Mouse (Mus musculus) MEL (cell line): Measurements from ENCODE around the gene Gpr161. TPM values are rescaled to one million over a fixed set of nuclear protein-coding genes. Genes with fewer than 3 reads are reported as not detected.

Experiments used
- DNase-seq: peaks from one replicate; pipeline ENCODE4 v3.0.0; 2011; ENCODE audit warnings: low read depth, low spot score
- H3K27ac ChIP-seq: 2 replicates; pipeline ENCODE4 v1.5.1; 2012; ENCODE audit warnings: low read depth, mild to moderate bottlenecking, control low read depth, low read length, moderate library complexity; ENCODE audit not compliant: control insufficient read depth
- H3K27me3 ChIP-seq, 2 experiments: fragments of 150-350 bp in 1 of 2; sonication (generic) in 1 of 2; 2 replicates each; pipeline ENCODE4 v1.6.1; 2012; ENCODE audit warnings: low read length in 2 of 2, mild to moderate bottlenecking in 2 of 2, improper control_type of control experiment in 1 of 2, moderate library complexity in 1 of 2; ENCODE audit not compliant: insufficient read depth in 2 of 2, control insufficient read depth in 1 of 2
- H3K36me3 ChIP-seq, 2 experiments: 2 replicates each; pipeline ENCODE4 v1.6.1; 2012 to 2014; ENCODE audit warnings: low read length in 2 of 2, improper control_type of control experiment in 1 of 2, inconsistent platforms in 1 of 2, mild to moderate bottlenecking in 1 of 2; ENCODE audit not compliant: insufficient read depth in 2 of 2, control insufficient read depth in 1 of 2
- H3K4me1 ChIP-seq, 2 experiments: fragments of 150-350 bp in 1 of 2; sonication (generic) in 1 of 2; 2 replicates each; pipeline ENCODE4 v1.6.1; 2012; ENCODE audit warnings: low read length in 2 of 2, improper control_type of control experiment in 1 of 2, mild to moderate bottlenecking in 1 of 2; ENCODE audit not compliant: insufficient read depth in 2 of 2, control insufficient read depth in 1 of 2
- H3K4me3 ChIP-seq, 2 experiments: fragments of 150-350 bp in 1 of 2; sonication (generic) in 1 of 2; 2 replicates each; pipeline ENCODE4 v1.5.1; 2012; ENCODE audit warnings: low read depth in 2 of 2, low read length in 2 of 2, mild to moderate bottlenecking in 2 of 2, moderate library complexity in 2 of 2, control low read depth in 1 of 2, improper control_type of control experiment in 1 of 2; ENCODE audit not compliant: control insufficient read depth in 1 of 2, insufficient read depth in 1 of 2
- H3K79me2 ChIP-seq: 2 replicates; pipeline ENCODE4 v1.6.1; 2012; ENCODE audit warnings: mild to moderate bottlenecking, low read length, moderate library complexity; ENCODE audit not compliant: control insufficient read depth, poor library complexity, insufficient read depth
- H3K9ac ChIP-seq: 2 replicates; pipeline ENCODE4 v1.6.1; 2012; ENCODE audit warnings: low read depth, mild to moderate bottlenecking, control low read depth, low read length, moderate library complexity; ENCODE audit not compliant: control insufficient read depth, poor library complexity, severe bottlenecking
- H3K9me3 ChIP-seq: fragments of 150-350 bp; sonication (generic); replicated peaks from 2 replicates; pipeline ENCODE4 v1.6.1; 2012; ENCODE audit warnings: mild to moderate bottlenecking, low read length, improper control_type of control experiment, moderate library complexity; ENCODE audit not compliant: insufficient read depth
- BHLHE40 ChIP-seq: IDR thresholded peaks from 2 replicates; pipeline ENCODE4 v1.6.1; 2012; ENCODE audit warnings: low read depth, mild to moderate bottlenecking, inconsistent platforms, low read length, improper control_type of control experiment, borderline replicate concordance
- CHD1 ChIP-seq: IDR thresholded peaks from 2 replicates; pipeline ENCODE4 v1.6.1; 2012; ENCODE audit warnings: low read depth, mild to moderate bottlenecking, inconsistent platforms, low read length, improper control_type of control experiment
- CTCF ChIP-seq, 3 experiments: IDR thresholded peaks in 2 of 3; conservative IDR thresholded peaks in 1 of 3; 2 replicates each; pipeline ENCODE4 v1.5.1; 2011 to 2012; ENCODE audit warnings: low read length in 3 of 3, low read depth in 2 of 3, mild to moderate bottlenecking in 2 of 3, improper control_type of control experiment in 1 of 3, inconsistent platforms in 1 of 3, mixed read lengths in 1 of 3, moderate library complexity in 1 of 3; ENCODE audit not compliant: control insufficient read depth in 1 of 3, insufficient read depth in 1 of 3, poor library complexity in 1 of 3, severe bottlenecking in 1 of 3
- E2F4 ChIP-seq: IDR thresholded peaks from 2 replicates; pipeline ENCODE4 v1.6.1; 2011; ENCODE audit warnings: low read depth, low read length, improper control_type of control experiment, borderline replicate concordance
- EP300 ChIP-seq, 2 experiments: IDR thresholded peaks; 2 replicates each; pipeline ENCODE4 v1.6.1; 2011; ENCODE audit warnings: improper control_type of control experiment in 2 of 2, low read length in 2 of 2, low read depth in 1 of 2, mild to moderate bottlenecking in 1 of 2
- ETS1 ChIP-seq: IDR thresholded peaks from 2 replicates; pipeline ENCODE4 v1.6.1; 2012; ENCODE audit warnings: low read depth, mild to moderate bottlenecking, inconsistent platforms, low read length, improper control_type of control experiment, moderate library complexity
- GATA1 ChIP-seq: IDR thresholded peaks from 2 replicates; pipeline ENCODE4 v1.6.1; 2011; ENCODE audit warnings: low read depth, low read length, improper control_type of control experiment
- HCFC1 ChIP-seq: IDR thresholded peaks from 2 replicates; pipeline ENCODE4 v1.6.1; 2012; ENCODE audit warnings: low read depth, mild to moderate bottlenecking, inconsistent platforms, low read length, improper control_type of control experiment, moderate library complexity
- KAT2A ChIP-seq: conservative IDR thresholded peaks from 2 replicates; pipeline ENCODE4 v1.6.1; 2012; ENCODE audit warnings: low read depth, low read length, improper control_type of control experiment, inconsistent platforms
- MAX ChIP-seq: IDR thresholded peaks from 2 replicates; pipeline ENCODE4 v1.6.1; 2011; ENCODE audit warnings: low read length, improper control_type of control experiment
- MAZ ChIP-seq: IDR thresholded peaks from 2 replicates; pipeline ENCODE4 v1.6.1; 2012; ENCODE audit warnings: low read depth, mild to moderate bottlenecking, inconsistent platforms, low read length, improper control_type of control experiment
- MYB ChIP-seq: IDR thresholded peaks from 2 replicates; pipeline ENCODE4 v1.6.1; 2011; ENCODE audit warnings: mild to moderate bottlenecking, low read depth, low read length, improper control_type of control experiment
- NELFE ChIP-seq: IDR thresholded peaks from 2 replicates; pipeline ENCODE4 v1.6.1; 2011; ENCODE audit warnings: low read depth, low read length, improper control_type of control experiment
- NRF1 ChIP-seq: IDR thresholded peaks from 2 replicates; pipeline ENCODE4 v1.6.1; 2014; ENCODE audit warnings: low read depth, mild to moderate bottlenecking, inconsistent platforms, low read length, improper control_type of control experiment, moderate library complexity; ENCODE audit not compliant: poor library complexity, insufficient read depth, severe bottlenecking
- POLR2A ChIP-seq, 2 experiments: IDR thresholded peaks; 2 replicates each; pipeline ENCODE4 v1.6.1; 2011 to 2012; ENCODE audit warnings: low read length in 2 of 2, mild to moderate bottlenecking in 2 of 2, control low read depth in 1 of 2, improper control_type of control experiment in 1 of 2, low read depth in 1 of 2, moderate library complexity in 1 of 2; ENCODE audit not compliant: control insufficient read depth in 1 of 2, insufficient read depth in 1 of 2, poor library complexity in 1 of 2
- POLR2AphosphoS2 ChIP-seq: IDR thresholded peaks from 2 replicates; pipeline ENCODE4 v1.6.1; 2011; ENCODE audit warnings: low read length, improper control_type of control experiment
- SMC3 ChIP-seq: IDR thresholded peaks from 2 replicates; pipeline ENCODE4 v1.6.1; 2011; ENCODE audit warnings: low read depth, low read length, improper control_type of control experiment
- TAL1 ChIP-seq: IDR thresholded peaks from 2 replicates; pipeline ENCODE4 v1.6.1; 2012; ENCODE audit warnings: mild to moderate bottlenecking, inconsistent platforms, low read length, moderate library complexity, mixed read lengths
- TBP ChIP-seq: IDR thresholded peaks from 2 replicates; pipeline ENCODE4 v1.8.0; 2011; ENCODE audit warnings: low read depth, low read length, improper control_type of control experiment
- TCF12 ChIP-seq: IDR thresholded peaks from 2 replicates; pipeline ENCODE4 v1.6.1; 2014; ENCODE audit warnings: low read depth, mild to moderate bottlenecking, inconsistent platforms, low read length, improper control_type of control experiment, moderate library complexity
- UBTF ChIP-seq: IDR thresholded peaks from 2 replicates; pipeline ENCODE4 v1.6.1; 2012; ENCODE audit warnings: low read depth, mild to moderate bottlenecking, inconsistent platforms, low read length, improper control_type of control experiment, moderate library complexity, borderline replicate concordance; ENCODE audit not compliant: insufficient read depth
- USF1 ChIP-seq: IDR thresholded peaks from 2 replicates; pipeline ENCODE4 v1.6.1; 2014; ENCODE audit warnings: low read depth, mild to moderate bottlenecking, inconsistent platforms, low read length, improper control_type of control experiment, moderate library complexity
- USF2 ChIP-seq, 2 experiments: IDR thresholded peaks; 2 replicates each; pipeline ENCODE4 v1.6.1; 2011 to 2012; ENCODE audit warnings: improper control_type of control experiment in 2 of 2, low read length in 2 of 2, borderline replicate concordance in 1 of 2, inconsistent platforms in 1 of 2, low read depth in 1 of 2, mild to moderate bottlenecking in 1 of 2; ENCODE audit not compliant: insufficient read depth in 1 of 2
- ZC3H11A ChIP-seq: IDR thresholded peaks from 2 replicates; pipeline ENCODE4 v1.6.1; 2012; ENCODE audit warnings: low read depth, mild to moderate bottlenecking, inconsistent platforms, low read length, improper control_type of control experiment
- ZKSCAN1 ChIP-seq: IDR thresholded peaks from 2 replicates; pipeline ENCODE4 v1.6.1; 2012; ENCODE audit warnings: low read depth, mild to moderate bottlenecking, inconsistent platforms, low read length, improper control_type of control experiment, moderate library complexity
- ZMIZ1 ChIP-seq: IDR thresholded peaks from 2 replicates; pipeline ENCODE4 v1.6.1; 2012; ENCODE audit warnings: low read depth, mild to moderate bottlenecking, inconsistent platforms, low read length, improper control_type of control experiment, moderate library complexity
- polyA plus RNA-seq, 2 experiments: library from polyadenylated mRNA; stranded (reverse) in 1 of 2; unstranded in 1 of 2; fragments of >175 nt in 1 of 2; fragments of >200 nt in 1 of 2; gene quantifications; 2 replicates each; pipeline versions ENCODE4 v1.2.1 to v1.2.4; 2012; ENCODE audit warnings: low replicate concordance in 2 of 2, low read depth in 1 of 2; ENCODE audit not compliant: insufficient read length in 2 of 2, insufficient read depth in 1 of 2, missing spikeins in 1 of 2
- total RNA-seq: library from RNA; depleted of rRNA; stranded (reverse); fragments of 300-350 nt; gene quantifications from 2 replicates; pipeline ENCODE4 v1.2.3, GENCODE M21; 2012

Gpr161 gene
- total and polyA plus RNA-seq, 3 experiments = 0.08 to 0.97 TPM; not detected in 1

GRCm38 (mm10) chr1:165247085-165247484 is 48.5 kb upstream of the Gpr161 start:
- no peak for TF ChIP-seq TCF12
- TF ChIP-seq USF1 = no peak
- TF ChIP-seq TAL1 = no peak
- TF ChIP-seq BHLHE40 = no peak
- no peak for TF ChIP-seq CHD1
- TF ChIP-seq NELFE = no peak
- no peak for TF ChIP-seq ETS1
- TF ChIP-seq HCFC1 = no peak
- no peak for TF ChIP-seq TBP
- TF ChIP-seq SMC3 = no peak
- no peak for TF ChIP-seq MAX
- TF ChIP-seq ZMIZ1 = no peak
- no peak for TF ChIP-seq ZC3H11A
- no peak for TF ChIP-seq UBTF
- no peak for TF ChIP-seq ZKSCAN1
- no peak for TF ChIP-seq POLR2AphosphoS2
- no peak for TF ChIP-seq CTCF (IDR thresholded peaks at IDR 0.05 in 2 of 3, conservative IDR thresholded peaks at IDR 0.05 in 1 of 3; ENCODE audit: control insufficient read depth in 1 of 3, insufficient read depth in 1 of 3, low read depth in 2 of 3, low read length in 3 of 3, poor library complexity in 1 of 3, severe bottlenecking in 1 of 3)
- TF ChIP-seq E2F4 = no peak
- Histone ChIP-seq H3K9me3 (no peaks in the 10 kb centered on the region), H3K9ac (no peak overlapping the region), H3K4me3 (no peak overlapping the region), H3K79me2 (no peaks in the 10 kb centered on the region), H3K4me1 (peaks cover 0 to 7% of the 10 kb centered on the region in 2 experiments; a peak in 2 of 4 replicates), H3K27me3 (no peaks in the 10 kb centered on the region), H3K27ac (no peak overlapping the region), H3K36me3 (peaks cover 0 to 7% of the 10 kb centered on the region in 2 experiments; a peak in 2 of 4 replicates)
- DNase-seq = peak; percentile 36

- no peaks in the 10 kb centered on the region for H3K79me2 ChIP-seq
- H3K4me1 ChIP-seq = peaks cover 0 to 7% of the 10 kb centered on the region in 2 experiments; a peak in 2 of 4 replicates
- H3K27ac ChIP-seq = peak overlapping the region; percentile 56
- TF ChIP-seq POLR2A (IDR thresholded peaks at IDR 0.05; ENCODE audit: control insufficient read depth in 1 of 2, insufficient read depth in 1 of 2, low read depth in 1 of 2, low read length in 2 of 2, poor library complexity in 1 of 2) (no peak), TBP (no peak), KAT2A (no peak), SMC3 (no peak), TAL1 (peak; percentile 47), NRF1 (no peak), MAZ (no peak), EP300 (IDR thresholded peaks at IDR 0.05; ENCODE audit: low read depth in 1 of 2, low read length in 2 of 2) (peak in 1 of 2 experiments; percentile 29; a peak in 1 of 4 replicates), ZC3H11A (no peak), E2F4 (no peak), POLR2AphosphoS2 (no peak), MYB (no peak), USF2 (IDR thresholded peaks at IDR 0.05; ENCODE audit: borderline replicate concordance in 1 of 2, insufficient read depth in 1 of 2, low read depth in 1 of 2, low read length in 2 of 2) (no peak), ETS1 (no peak), CHD1 (no peak), GATA1 (peak; percentile 36; the same call in 1 of the 2 replicates)
- H3K36me3 ChIP-seq = peaks cover 0 to 7% of the 10 kb centered on the region in 2 experiments; a peak in 2 of 4 replicates
- peak; percentile 69 for DNase-seq
- H3K9me3 ChIP-seq = no peaks in the 10 kb centered on the region
- H3K4me3 ChIP-seq = peak overlapping the region; percentile 24 to 25; a peak in 3 of 4 replicates
- no peaks in the 10 kb centered on the region for H3K27me3 ChIP-seq
- peak overlapping the region; percentile 54 for H3K9ac ChIP-seq
Observed at GRCm38 (mm10) chr1:165247788-165248187, 47.8 kb upstream of the Gpr161 start.
